Mouse (Mus musculus) left cerebral cortex, adult 18-20 months (tissue): Measurements from ENCODE around the gene Ahnak. TPM values are rescaled to one million over a fixed set of nuclear protein-coding genes. Genes with fewer than 3 reads are reported as not detected.
A peak's percentile ranks its signal among the peaks of the same experiment; 100 is the strongest.

ENCODE experiments used
- DNase-seq, 2 experiments: peaks; one replicate each; pipeline ENCODE4 v3.0.0; 2021 to 2022; ENCODE audit warnings: low spot score in 2 of 2, mixed read lengths in 1 of 2
- long read RNA-seq, 2 experiments: library from polyadenylated mRNA; stranded (forward); transcript quantifications; one replicate each; pipeline ENCODE4 v2.0.0; 2021
- total RNA-seq, 2 experiments: library from RNA; stranded (reverse); gene quantifications; 2 replicates each; pipeline ENCODE4 v1.2.3; 2021

The Ahnak gene
- 10 to 100 TPM; 18.6 to 23.5 TPM for total RNA-seq
- long read RNA-seq, experiment 1, full-length matches to known transcripts, result 2 of 7 reads
- long read RNA-seq, experiment 1, partial matches to known transcripts, result 0 of 7 reads
- long read RNA-seq, experiment 1, other reads (novel, unspliced or antisense), result 5 of 7 reads
- long read RNA-seq, experiment 2, result 0 reads

DNA sequence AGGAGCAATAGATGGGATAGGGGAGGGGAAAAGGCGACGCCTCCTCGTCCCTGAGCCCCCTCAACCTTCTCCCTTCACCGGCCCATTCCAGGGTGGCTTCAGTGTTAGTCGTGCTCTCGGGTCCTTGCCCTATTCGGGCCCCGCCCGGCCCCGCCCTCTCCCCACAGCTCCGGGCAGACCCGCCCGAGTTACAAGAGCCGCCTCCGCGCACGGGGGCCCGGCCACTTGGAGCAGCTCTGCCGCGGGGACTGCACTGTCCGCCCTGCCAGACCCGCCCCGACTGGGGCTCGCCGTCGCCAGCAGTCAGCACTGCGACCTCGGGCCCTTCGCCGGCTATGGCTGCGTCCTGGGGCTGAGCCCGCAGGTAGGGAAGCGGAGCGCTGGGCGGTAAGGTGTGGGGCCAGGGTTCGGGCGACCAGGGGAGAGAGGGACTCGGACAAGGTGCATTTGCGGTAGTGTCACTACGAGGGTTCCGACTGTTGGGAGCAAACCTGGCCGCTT is at the start of gene Ahnak:
TSS of gene Ahnak (plus strand) at position 219 of the 501 bp plus-strand sequence.
- DNase-seq, result no peak

DNA sequence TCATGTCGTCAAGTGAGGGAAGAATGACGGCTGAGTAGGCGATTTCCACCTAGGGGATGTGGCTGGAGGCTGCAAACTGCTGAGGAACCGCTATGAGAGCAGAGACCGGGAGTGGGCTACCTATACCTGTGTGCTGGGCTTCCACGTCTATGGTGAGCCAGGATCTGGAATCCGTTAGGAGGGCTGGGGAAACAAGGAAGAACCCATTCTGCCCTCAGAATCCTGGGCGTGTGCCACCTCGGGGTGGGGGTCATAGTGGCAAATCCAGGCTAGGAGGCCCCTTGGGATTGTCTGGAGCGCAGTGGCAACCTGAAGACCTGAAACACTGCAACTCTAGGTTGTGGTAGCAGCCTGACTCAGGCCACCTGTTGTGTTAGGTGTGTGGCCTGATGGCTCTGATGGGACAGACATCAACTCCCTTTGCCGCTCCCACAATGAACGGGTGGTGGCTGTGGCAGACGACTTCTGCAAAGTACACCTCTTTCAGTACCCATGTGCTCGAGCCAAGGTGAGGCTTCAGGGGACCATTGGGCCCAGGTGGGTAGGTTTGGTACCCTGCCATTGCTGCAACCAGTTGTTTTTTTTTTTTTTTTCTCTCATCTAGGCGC is 48.5 kb upstream of the Ahnak start:
- no peak for DNase-seq

DNA sequence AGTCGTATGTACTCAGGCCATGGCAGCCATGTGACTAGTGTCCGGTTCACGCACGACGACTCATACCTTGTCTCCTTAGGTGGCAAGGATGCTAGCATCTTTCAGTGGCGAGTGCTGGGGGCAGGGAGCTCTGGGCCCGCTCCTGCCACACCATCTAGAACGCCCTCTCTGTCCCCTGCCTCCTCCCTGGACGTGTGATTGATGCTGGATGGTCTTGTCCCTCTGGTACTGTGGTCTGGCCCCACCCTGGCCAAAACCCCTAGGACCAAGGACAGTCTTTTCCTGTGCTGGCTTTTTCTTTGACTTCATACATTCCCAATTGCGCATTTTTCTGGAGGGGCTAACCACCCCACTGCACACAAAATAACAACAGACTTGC is 48.0 kb upstream of the Ahnak start:
- DNase-seq, result no peak

DNA sequence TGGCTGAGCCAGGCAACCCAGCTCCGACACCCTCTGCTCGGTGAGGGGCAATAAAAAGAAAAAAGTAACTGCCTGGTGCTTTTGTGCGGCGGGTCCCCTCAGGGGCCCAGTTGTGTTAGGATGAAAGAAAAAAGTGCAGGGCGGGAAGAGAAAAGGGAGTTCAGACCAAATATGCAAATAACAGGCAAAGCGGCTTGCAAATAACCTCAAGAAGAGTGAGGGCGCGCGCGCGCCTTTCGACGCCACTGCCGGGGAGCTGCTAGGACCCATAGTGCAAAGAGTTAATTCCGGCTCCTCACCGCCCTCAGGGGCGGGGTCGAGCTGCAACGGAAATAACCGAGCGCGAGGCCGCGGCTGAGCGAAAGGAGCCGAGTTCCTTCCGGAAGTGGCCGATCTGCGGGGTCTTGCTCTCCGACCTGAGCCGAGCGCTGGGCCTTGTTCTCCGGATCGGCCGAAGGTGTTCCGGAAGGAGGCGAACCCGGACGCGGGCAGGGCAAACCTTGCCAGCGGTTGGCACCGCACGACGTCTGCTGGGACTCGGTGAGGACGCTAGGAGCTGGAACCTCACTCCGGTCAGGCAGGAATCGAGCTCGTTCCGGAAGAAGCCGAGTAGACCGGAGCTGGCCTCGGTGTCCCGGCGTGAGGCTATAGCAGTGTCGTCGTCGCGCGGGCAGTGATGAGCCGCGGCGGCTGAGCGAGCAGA is 47.4 kb upstream of the Ahnak start, which contains the start of gene Mta2:
TSS of gene Mta2 (plus strand) at position 361 of the 703 bp plus-strand sequence.
- DNase-seq, result peak; percentile 93 to 97

DNA sequence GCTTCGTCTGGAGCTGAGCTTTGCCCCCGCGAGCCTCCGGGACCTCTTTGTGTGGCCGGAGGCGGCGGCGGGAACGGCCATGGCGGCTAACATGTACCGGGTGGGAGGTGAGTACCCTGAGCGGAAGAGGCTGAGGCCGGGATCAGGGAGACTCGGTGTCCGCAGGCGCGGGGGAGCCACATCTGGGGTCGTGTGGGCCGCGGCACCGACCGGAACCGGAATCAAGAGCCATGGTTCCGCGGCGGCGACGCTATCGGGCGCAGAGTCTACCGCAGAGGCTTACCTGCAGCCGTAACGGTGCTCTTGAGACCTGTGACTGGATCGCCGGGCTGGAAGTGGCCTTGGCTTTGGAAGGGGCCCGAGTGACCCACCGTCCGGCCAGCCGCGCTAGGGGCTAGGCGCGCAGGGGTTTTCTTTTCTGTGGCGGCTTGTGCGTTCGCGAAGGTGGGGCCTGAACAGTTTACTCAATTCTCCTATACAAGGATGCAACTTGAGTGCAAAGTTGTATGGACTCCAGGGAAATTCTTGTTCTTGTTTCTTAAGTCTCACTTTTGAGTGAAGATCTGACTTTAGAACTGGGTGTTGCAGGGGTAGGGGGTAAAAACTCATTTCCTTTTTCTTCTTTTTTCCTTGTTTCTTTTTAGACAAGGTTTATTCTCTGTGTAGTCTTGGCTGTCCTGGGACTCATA is 46.7 kb upstream of the Ahnak start:
- peak; percentile 48 to 54 for DNase-seq

DNA sequence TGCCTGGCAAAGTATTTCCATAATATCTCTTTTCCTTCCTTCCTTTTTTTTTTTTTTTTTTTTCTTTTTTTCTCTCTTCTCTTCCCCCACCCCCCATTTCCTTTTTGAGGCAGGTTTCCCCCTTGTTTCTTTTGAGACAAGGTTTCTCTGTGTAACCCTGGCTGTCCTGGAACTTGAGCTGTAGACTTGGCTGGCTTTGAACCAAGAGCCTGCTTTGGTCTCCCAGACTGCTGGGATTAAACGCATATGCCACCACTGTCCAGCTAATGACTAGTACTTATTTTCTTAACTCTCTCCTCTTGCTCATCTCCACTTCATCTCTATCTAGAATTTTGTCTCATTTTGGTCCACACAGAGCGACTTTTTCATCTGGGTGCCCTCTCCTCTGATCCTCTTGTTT is 46.0 kb upstream of the Ahnak start:
- no peak for DNase-seq

DNA sequence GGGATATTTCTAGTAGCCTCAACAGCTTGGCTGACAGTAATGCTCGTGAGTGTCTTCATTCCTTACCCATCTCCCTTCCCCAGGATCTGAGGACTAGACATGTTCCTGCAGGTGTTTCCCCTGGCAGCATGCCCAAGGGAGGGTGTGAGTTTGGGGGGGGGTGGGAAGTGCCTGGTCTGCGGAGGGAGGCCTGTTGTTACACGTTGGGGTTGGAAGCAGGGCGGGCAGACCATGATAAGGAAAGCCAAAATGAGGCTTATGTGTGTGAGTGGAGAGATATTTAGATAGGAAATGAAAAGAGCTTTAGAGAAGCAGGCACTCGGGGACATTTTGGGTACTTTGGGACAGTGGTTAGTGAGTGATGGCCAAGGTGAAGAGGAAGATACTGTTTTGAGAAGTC is 45.0 kb upstream of the Ahnak start:
- DNase-seq, result no peak

DNA sequence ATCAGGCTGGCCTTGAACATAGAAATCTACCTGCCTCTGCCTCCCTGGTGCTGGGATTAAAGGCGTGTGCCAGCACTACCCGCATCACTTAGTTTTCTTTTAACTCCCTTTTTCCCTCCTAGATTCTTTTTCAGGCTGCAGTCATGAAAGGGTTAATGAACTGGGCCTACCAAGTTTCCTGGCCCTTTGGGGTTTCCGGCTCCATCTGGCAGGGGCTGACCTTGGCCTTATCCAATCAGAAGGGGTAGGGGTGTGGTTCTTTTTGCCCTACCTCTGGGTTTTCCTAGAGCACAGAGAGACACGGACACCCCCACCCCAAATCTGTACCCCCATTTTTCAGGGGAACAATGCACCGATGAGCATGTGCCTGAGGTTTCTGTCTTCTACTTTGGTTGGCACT is 44.3 kb upstream of the Ahnak start:
- no peak for DNase-seq

DNA sequence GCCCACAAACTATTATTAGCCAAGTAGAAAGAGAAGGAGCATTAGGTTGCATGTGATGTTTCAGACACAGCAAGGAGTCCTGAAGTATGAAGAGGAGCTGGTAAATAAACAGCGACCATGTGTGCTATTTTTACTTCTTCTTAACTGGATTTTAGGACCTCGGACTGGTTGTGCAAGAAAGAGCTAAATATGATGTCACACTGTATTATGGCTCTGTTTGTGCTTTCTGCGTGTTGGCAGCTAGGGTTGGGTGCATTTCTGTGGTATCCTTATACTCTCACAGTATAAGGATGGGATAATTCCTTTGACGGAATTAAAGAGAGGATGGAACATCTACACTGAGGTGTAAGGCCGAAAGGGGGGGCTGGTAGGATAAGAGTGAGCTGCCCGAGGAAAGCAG is 43.8 kb upstream of the Ahnak start:
- DNase-seq, result no peak

DNA sequence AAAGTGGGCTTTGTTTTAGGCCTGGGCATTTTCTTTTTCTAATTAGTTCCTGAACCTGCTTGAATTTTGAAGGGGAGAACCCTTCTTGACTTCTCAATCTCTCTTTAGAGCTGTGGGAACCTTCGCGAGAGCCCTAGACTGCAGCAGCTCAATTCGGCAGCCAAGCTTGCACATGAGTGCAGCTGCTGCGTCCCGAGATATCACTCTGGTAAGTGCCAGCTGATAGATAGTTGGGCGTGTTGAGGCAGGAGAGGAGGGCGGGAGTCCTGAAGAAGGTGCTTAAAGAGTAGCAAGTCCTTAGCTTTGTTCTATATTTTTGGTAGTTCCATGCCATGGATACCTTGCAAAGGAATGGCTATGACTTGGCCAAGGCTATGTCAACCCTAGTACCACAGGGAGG is 42.2 kb upstream of the Ahnak start:
- DNase-seq, result no peak

DNA sequence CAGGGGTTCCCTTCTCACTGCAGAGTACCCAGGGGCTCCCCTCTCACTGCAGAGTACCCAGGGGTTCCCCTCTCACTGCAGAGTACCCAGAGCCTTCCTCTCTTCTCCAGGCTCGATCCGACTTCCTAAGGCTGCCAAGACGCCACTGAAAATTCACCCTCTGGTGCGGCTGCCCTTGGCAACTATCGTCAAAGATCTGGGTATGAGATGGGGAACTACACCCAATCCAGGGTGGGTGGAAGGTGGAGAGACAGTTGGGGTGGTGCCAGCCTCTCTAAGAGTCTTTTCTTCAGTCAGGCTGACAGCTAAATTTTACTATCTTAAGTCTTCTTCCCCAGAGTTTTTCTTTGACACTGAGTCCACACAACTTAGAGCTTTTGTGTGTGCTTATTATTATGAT is 38.9 kb upstream of the Ahnak start:
- DNase-seq, result no peak

DNA sequence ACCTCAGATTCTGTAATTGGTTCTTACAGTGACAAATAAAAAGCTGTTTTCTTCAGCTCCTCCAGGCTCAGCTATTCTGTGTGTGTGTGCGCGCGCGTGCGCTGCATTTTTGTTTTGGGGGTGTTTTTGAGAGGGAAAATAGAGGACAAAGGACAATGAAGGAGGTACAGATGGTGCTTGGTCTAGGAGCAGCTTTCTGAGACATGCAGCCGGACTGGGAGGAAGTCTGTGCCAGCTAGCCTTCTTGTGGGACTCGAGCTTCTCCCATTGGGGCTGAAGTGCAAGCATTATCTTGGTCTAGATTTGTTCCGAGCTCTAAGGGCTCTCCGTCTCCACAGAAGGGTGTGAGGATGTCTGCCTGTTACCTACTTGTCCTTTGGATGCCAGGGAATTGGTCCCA is 36.8 kb upstream of the Ahnak start:
- no peak for DNase-seq

DNA sequence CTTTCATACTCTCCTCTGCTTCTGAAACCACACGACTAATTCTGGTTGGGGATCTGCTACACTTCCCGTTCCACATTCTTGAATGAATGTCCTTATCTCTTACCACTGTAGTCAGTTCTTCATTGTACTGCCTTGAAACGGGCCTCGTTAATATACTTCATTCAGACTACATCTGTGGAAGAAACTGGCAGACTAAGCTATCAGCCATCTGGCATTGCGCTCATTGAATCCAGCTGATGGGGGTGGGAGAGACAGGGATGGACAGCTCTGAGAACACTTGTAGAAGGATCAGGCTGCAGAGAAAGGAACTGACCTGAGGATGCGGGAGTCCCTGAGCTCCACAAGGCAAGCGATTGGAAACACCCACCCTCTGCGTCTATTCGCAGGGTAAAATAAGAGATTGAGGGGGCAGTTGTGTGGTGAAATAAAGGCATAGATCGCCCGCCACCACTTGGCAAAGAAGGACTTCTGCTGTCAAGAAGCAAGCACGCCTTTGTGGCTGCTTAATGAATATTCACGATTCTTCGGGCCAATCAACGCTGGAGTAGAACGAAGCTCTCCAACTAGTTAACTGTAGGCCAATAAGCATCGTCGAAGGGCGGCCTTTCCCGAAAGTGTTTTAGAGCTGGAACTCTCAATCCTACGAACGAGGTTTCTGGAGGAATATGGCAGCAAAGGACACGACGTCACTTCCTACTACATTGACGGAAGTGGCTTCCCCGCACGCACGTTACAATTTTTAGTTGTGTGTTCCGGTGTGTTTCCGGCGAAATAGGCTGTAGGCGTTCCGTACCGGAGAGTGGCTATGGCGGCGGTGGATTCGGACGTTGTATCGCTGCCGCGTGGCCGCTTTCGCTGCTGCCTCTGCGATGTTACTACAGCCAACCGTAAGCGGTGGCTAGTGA is 35.7 kb upstream of the Ahnak start, which contains the start of gene Tut1:
TSS of gene Tut1 (plus strand) at position 713 of the 905 bp plus-strand sequence.
- DNase-seq, result peak; percentile 91 to 93

DNA sequence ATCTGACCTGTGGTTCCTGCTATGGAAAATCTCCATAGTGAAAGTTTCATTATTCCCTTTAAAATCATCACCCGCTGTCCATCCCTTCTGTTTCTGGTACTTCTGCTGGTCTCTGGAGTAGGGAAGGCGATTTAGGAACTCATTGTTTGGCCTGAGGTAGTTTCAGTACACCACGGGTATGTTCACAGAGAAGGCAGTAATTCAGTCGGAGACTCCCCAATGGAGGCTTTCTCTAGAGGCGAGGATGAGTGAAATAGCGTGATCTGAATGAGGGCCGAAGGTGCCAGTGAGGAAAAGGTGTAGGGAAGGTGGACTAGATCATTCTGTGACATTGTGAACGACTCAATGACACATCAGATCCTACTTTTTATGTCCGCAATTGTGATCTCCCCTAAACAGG is 34.9 kb upstream of the Ahnak start:
- DNase-seq, result no peak

DNA sequence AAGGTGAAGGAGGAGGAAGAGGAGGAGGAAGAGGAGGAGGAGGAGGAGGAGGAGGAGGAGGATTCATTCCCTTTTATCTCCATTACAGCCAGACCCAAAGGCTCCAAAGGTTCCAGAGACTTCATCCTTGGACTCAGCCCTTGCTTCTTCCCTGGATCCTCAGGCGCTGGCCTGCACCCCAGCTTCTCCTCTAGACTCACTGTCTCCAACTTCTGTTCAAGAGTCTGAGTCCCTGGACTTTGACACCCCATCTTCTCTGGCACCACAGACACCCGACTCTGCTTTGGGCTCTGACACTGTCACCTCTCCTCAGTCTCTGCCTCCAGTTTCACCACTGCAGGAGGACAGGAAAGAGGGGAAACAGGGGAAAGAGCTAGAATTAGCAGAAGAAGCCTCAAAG is 26.8 kb upstream of the Ahnak start:
- no peak for DNase-seq

DNA sequence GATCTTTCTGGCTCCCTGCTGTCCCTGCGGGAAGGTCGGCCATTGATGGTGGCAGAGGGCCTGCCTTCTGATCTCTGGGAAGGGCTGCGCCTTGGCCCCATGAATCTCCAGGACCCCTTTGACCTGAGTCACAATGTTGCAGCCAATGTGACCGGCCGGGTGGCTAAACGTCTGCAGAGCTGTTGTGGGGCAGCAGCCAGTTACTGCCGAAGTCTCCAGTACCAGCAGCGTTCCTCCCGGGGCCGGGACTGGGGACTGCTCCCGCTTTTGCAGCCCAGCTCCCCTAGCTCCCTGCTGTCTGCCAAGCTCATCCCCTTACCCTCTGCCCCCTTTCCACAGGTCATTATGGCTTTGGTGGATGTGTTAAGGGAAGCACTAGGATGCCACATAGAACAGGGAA is 24.0 kb upstream of the Ahnak start:
- no peak for DNase-seq

DNA sequence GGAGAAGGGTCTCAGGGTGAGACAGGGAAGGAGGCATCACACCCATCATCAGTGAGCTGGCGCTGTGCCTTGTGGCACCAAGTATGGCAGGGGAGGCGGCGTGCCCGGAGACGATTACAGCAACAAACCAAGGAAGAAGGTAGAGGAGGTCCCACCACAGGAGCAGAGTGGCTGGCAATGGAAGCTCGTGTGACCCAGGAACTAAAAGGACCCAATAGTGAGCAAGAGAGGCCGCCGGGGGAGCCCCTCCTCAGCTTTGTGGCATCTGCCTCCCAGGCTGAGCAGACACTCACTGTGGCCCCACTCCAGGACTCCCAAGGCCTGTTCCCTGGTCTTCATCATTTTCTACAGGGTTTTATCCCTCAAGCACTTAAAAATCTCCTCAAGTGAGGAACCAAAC is 23.3 kb upstream of the Ahnak start:
- no peak for DNase-seq

DNA sequence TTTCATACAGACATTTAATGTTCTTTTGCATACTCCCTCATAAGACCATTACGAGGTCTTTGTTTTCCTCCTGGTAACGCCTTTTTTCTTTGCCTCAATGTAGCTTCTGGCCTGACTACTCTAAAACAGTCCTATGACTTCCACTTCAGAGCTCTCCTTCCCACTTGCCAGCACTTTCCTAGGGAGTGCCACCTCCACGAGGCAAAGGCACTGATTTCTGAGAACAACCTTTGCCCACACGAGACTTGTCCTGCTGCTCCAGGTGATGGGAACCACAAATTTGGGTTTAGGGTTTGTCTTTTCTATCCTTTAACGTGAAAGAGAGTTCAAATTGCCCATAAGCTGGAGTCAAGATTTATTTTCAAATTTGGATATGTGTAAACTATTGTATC is 22.9 kb upstream of the Ahnak start:
- no peak for DNase-seq

DNA sequence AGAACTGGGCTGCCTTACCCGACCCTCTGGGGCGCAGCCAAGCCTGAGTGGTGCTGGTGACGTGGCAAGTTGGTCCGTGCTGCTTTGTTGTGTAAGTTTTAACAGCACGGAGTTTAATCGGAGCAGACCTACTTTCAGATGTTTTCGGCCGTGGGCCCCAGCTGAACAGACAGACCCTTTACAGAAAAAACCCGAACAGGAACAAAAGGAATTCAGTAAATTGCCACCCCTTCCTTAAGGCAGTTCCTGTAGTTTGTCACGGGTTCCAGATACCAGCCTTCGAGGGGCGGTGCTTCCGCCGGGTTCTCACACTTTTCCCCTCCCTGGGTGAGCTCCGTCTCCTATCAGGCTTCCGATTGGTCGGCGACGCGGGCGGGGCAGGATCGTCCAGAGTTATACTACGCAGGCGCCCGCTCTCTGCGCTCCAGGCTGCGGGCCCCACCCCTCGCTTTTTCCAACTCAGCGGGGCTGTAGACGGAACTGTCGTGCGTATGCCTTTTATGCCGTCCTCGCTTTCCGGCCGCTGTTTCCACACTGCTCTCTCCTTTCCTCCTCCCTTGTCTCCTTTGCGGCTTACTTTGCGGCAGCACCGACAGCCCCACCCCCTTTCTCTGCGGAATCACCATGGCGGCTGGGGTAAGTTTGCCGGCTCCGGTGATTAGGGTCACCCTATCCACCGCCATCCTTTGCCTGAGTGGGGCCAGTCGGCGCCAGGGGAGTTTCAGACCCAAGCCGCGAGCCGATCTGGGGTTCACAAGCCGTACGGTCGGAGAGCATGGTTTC is 22.3 kb upstream of the Ahnak start, which contains the start of gene Eef1g:
TSS of gene Eef1g (plus strand) at position 452 of the 783 bp plus-strand sequence.
- DNase-seq, result peak; percentile 97 to 99

DNA sequence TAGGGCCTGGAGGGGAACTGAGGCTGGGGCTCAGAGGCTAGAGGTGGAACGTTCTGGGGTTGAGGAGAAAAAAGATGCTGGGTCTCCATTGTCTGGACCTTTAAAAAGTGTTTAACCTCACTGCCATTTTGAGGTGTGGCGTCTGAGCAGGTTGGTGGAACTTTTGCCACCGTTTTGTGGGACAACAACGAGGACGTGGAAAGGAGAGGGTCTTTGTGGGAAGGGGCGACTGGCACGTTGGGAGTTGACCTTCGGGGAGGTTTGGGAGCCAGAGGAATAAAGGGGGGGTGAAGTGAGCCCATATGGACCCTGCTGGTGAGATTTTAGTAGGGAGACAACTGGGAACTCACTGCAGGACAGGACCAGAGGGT is 21.7 kb upstream of the Ahnak start:
- no peak for DNase-seq
